Mouse (Mus musculus) gastrocnemius, adult 2 months (tissue): ENCODE data around the gene Slc8a1. TPM values are rescaled to one million over a fixed set of nuclear protein-coding genes. Genes with fewer than 3 reads are reported as not detected.
A peak's percentile ranks its signal among the peaks of the same experiment; 100 is the strongest.

ENCODE experiments used
- DNase-seq: peaks from one replicate; pipeline ENCODE4 v3.0.0; 2022
- H3K27ac ChIP-seq: fragments of 200-600 bp; 2 replicates; pipeline ENCODE4 v1.8.1; 2022; ENCODE audit warnings: mild to moderate bottlenecking
- H3K4me3 ChIP-seq: fragments of 200-600 bp; 2 replicates; pipeline ENCODE4 v1.8.1; 2022; ENCODE audit warnings: mild to moderate bottlenecking, moderate library complexity
- CTCF ChIP-seq: fragments of 200-600 bp; IDR thresholded peaks from 2 replicates; pipeline ENCODE4 v1.8.1; 2022; ENCODE audit warnings: antibody characterized with exemption, mild to moderate bottlenecking, moderate library complexity
- intact Hi-C: fragments of 180-260 bp; cut with DNase I; formaldehyde crosslinking; loops from one replicate; pipeline ENCODE4 v1.15.1; 2025
- total RNA-seq, 2 experiments: library from RNA; stranded (reverse); gene quantifications; 2 replicates each; pipeline ENCODE4 v1.2.3; 2021

The Slc8a1 gene
- total RNA-seq, 2 experiments from 2014 or later, result 15.9 to 19.9 TPM

GRCm38 (mm10) chr17:81666551-81666950, 71.6 kb downstream of the Slc8a1 start:
- Histone ChIP-seq H3K27ac (no peak overlapping the region), H3K4me3 (no peak overlapping the region)
- TF ChIP-seq CTCF, result peak; percentile 67
- no peak for DNase-seq
- intact Hi-C loops, result loop anchor here (10.0 kb wide), 3 partner anchors 118 to 472 kb away; no protein-coding TSS in a partner anchor

GRCm38 (mm10) chr17:81664916-81665315, 73.3 kb downstream of the Slc8a1 start:
- intact Hi-C loops, result loop anchor here (10.0 kb wide), 3 partner anchors 120 to 470 kb away; no protein-coding TSS in a partner anchor
- Histone ChIP-seq H3K4me3 (no peak overlapping the region), H3K27ac (no peak overlapping the region)
- TF ChIP-seq CTCF, result no peak
- no peak for DNase-seq

GRCm38 (mm10) chr17:81657828-81658227, 80.3 kb downstream of the Slc8a1 start:
- Histone ChIP-seq H3K27ac (no peak overlapping the region), H3K4me3 (no peak overlapping the region)
- TF ChIP-seq CTCF, result no peak
- no peak for DNase-seq
- intact Hi-C loops, result no loop called here

DNA sequence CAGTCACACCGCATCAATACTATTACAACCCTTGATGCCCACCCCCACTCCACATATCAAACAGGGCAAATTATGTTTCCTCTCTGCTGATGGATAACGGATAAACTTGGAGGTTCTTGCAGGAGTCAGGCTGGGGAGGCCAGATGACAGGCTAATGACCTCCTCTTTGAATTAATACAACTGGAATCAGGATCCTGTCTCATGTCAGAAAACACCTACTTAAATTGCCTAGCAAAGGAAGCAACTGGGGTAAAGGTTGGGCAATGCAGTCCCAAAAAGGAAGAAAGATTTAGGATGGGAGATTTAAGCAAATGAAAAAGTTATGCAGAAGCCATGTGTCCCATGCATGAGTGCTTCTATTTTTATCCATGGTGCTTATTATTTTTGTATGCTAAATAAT, 83.6 kb downstream of the Slc8a1 start:
- Histone ChIP-seq H3K4me3 (no peak overlapping the region), H3K27ac (no peak overlapping the region)
- no peak for TF ChIP-seq CTCF
- DNase-seq, result no peak
- intact Hi-C loops, result no loop called here

GRCm38 (mm10) chr17:81652958-81653357, 85.2 kb downstream of the Slc8a1 start:
- no peak for DNase-seq
- Histone ChIP-seq H3K27ac (no peak overlapping the region), H3K4me3 (no peak overlapping the region)
- no peak for TF ChIP-seq CTCF
- intact Hi-C loops, result no loop called here

GRCm38 (mm10) chr17:81636822-81637221, 101.4 kb downstream of the Slc8a1 start:
- no peak for TF ChIP-seq CTCF
- Histone ChIP-seq H3K27ac (no peak overlapping the region), H3K4me3 (no peak overlapping the region)
- DNase-seq, result no peak
- intact Hi-C loops, result no loop called here

DNA sequence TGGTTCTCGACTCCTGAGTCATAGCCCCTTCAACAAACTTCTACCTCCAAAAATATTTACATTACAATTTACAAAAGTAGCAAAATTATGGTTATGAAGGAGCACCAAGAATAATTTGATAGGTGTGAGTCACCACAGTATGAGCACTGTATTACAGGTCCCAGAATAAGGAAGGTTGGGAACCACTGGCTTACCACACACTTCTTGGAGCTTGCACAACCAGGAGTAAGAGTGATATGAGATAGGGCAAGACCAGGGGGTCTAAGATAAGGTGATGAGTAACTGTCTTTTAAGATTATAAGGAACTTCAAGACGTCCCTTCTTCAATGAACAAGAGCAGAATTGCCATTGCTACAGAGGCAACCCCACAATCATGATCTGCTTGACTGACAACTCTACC, 107.7 kb downstream of the Slc8a1 start:
- no peak for DNase-seq
- no peak overlapping the region for H3K4me3 ChIP-seq
- intact Hi-C loops, result no loop called here
- no peak overlapping the region for H3K27ac ChIP-seq
- TF ChIP-seq CTCF, result no peak

- peak; percentile 35; the same call in 1 of the 2 replicates for TF ChIP-seq CTCF
- H3K4me3 ChIP-seq, result no peak overlapping the region
- H3K27ac ChIP-seq, result peak overlapping the region; percentile 53
- intact Hi-C loops, result no loop called here
- peak; percentile 81 for DNase-seq
Measured at GRCm38 (mm10) chr17:81621188-81621644, 117.0 kb downstream of the Slc8a1 start.

DNA sequence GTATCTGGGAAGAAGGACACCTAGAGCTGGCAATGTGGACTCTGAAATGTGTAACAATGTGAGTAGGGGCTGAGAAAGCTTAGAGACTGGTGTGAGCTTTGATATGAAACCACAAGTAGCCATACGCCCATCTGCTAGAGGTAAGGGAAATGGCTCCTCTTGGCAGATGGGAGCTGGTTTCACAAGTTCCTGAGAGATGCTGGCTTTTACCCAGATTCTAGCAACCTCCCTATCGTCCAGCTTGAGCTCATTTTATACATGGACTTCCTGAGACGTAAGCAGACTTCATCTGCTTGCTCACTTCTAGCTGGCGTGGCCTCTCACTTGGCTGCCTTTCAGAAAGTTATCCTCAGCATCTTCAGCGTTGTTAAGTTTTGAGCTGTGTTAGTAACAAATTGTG, 119.7 kb downstream of the Slc8a1 start:
- TF ChIP-seq CTCF, result no peak
- intact Hi-C loops, result no loop called here
- Histone ChIP-seq H3K4me3 (no peak overlapping the region), H3K27ac (no peak overlapping the region)
- no peak for DNase-seq

DNA sequence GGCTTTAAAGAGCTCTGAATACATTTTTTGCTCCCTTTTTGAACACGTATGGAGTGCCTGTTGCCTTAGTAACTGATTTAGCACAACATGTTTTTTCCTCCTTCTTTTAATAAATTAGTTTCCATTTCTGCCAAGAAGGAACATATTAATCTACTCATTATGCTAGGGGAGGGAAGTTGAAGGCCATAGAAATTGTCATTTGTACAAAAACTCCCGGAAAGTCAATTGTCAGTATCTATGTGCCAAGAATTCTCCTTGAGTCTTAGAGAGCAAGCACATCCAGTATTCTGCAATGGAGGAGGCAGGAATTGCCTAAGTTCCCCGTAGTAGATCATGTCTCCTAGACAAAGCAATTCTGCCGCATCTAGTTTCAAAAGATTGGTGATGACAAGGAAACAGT, 121.9 kb downstream of the Slc8a1 start:
- Histone ChIP-seq H3K4me3 (no peak overlapping the region), H3K27ac (no peak overlapping the region)
- intact Hi-C loops, result no loop called here
- no peak for DNase-seq
- TF ChIP-seq CTCF, result no peak

GRCm38 (mm10) chr17:81615391-81615790, 122.8 kb downstream of the Slc8a1 start:
- no peak for TF ChIP-seq CTCF
- Histone ChIP-seq H3K4me3 (no peak overlapping the region), H3K27ac (no peak overlapping the region)
- no peak for DNase-seq
- intact Hi-C loops, result no loop called here

DNA sequence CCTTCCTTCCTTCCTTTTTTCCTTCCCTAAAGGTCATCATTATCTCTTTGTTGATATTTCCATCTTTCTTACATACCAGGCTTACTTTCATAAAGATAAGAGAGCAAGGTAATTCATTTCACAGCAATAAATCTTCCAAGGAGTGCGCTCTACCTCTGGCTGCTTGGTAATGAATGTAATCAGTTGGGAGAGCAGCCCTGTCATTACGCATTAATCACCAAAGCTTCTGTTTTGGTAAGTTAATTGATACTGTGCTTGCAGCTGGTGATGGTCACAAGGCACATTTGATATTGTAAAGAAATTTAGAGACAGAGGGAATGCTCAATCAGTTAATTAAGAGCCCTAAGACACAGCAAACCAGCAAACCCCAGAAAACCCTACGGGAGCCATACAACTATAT, 130.7 kb downstream of the Slc8a1 start:
- TF ChIP-seq CTCF, result no peak
- Histone ChIP-seq H3K4me3 (no peak overlapping the region), H3K27ac (no peak overlapping the region)
- no peak for DNase-seq
- intact Hi-C loops, result no loop called here

DNA sequence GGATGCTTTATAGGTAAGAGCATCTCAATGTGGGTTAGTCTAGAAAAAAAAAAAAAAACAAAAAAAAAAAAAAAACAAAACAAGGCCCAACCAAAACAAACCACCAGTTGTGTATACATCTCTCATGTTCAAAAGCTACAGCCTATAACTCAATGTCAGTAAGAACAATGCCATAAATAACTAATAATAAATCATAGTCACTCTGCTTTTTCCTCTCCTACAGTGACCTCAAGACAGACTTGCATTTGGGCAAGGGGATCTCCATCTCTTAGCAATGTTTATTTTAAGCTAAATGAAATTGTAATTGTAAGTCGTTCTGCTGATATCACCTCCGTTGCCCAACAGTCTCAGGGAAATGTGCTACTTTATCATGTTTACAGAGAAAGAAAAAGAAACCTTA, 132.1 kb downstream of the Slc8a1 start:
- H3K27ac ChIP-seq, result no peak overlapping the region
- intact Hi-C loops, result no loop called here
- no peak for TF ChIP-seq CTCF
- no peak for DNase-seq
- H3K4me3 ChIP-seq, result no peak overlapping the region

DNA sequence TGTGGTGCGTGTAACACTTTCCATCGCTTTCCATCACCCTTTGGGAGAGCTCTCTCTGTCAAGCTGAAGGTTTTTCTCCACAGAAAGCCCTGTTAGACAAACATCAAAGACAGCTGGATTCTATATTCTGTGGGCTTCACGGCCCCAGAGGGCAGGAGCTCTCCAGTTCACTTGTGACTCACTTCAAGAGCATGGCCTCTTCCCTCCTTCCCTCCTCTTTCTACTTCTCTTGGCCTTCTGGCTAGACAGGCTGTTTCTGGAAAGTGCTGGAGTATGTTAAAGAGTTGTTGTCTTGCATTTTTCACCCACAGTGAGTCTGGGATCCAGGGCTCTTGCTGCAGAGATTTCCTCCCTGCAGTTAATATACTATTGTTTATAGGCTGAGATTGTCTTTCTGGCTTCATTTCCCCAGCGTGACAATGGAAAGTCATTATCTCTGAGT, 132.9 kb downstream of the Slc8a1 start:
- DNase-seq, result no peak
- no peak for TF ChIP-seq CTCF
- Histone ChIP-seq H3K4me3 (no peak overlapping the region), H3K27ac (no peak overlapping the region)
- intact Hi-C loops, result no loop called here

DNA sequence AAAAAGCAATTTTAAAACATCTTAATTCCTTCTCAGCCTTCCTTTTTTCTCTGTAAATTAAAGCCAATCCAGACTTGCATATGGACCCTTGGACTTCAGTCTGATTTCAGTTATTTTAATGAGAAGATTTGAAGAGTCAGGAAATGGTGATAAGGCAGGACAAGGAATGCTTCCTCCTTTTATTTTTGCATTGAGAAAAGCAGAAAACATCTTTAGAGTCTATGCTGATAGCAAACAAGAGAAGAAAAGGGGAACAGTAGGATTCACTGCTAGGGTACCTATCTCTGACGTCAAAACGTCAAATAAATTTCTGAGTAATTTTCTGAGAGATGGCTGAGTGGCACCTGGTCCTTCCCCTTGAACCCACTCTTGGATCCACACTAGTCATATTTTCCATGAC, 139.1 kb downstream of the Slc8a1 start:
- DNase-seq, result no peak
- intact Hi-C loops, result no loop called here
- Histone ChIP-seq H3K27ac (no peak overlapping the region), H3K4me3 (no peak overlapping the region)
- TF ChIP-seq CTCF, result no peak
